Mouse (Mus musculus) forebrain, embryonic 13.5 days (tissue): ENCODE results near the gene Clec2g. TPM values are rescaled to one million over a fixed set of nuclear protein-coding genes. Genes with fewer than 3 reads are reported as not detected.

Source experiments
- microRNA-seq: library from miRNA; unstranded; fragments of <30 nt; microRNA quantifications from one replicate; pipeline ENCODE4, GENCODE M21; 2016
- polyA plus RNA-seq: library from polyadenylated mRNA; unstranded; fragments of >200 nt; fragmentation: Nextera tagmentation; extraction: Ambion mirVana; gene quantifications from 2 replicates; pipeline ENCODE4 v1.2.1, GENCODE M21; 2015

The Clec2g gene
- polyA plus RNA-seq, 1 experiment from 2014 or later, result not detected

Small RNA genes lying within 50 kb of the gene (microRNA-seq; reads per million reads assigned to microRNA genes)
- gene Gm27336 (not detected), gene Mir7649 (not detected)

Other genes starting within 250 kb of the Clec2g start
- not detected in 2 replicates for gene Klrb1, start 211.3 kb upstream of the Clec2g start, polyA plus RNA-seq
- gene Klrb1c, start 145.2 kb upstream of the Clec2g start, polyA plus RNA-seq, result not detected in 2 replicates
- gene Gm44511, start 108.1 kb upstream of the Clec2g start, polyA plus RNA-seq, result not detected in 2 replicates
- not detected in 2 replicates for gene Klrb1b, start 108.0 kb upstream of the Clec2g start, polyA plus RNA-seq
- not detected in 2 replicates for gene Clec2i, start 46.8 kb upstream of the Clec2g start, polyA plus RNA-seq
- gene BC035044, start 43.3 kb upstream of the Clec2g start, polyA plus RNA-seq, result 0.17 and 0.29 TPM in 2 replicates
- gene Klrb1f, start 111.5 kb downstream of the Clec2g start, polyA plus RNA-seq, result 0.21 TPM in 1 of 2 replicates, not detected in the other
- gene Clec2e, start 166.5 kb downstream of the Clec2g start, polyA plus RNA-seq, result not detected in 2 replicates
- not detected in 2 replicates for gene Clec2d, start 246.2 kb downstream of the Clec2g start, polyA plus RNA-seq